Mouse (Mus musculus) neural tube, embryonic 10.5 days (tissue): ENCODE results near the gene Cnnm2.

Experiments used
- DNase-seq: peaks from one replicate; pipeline ENCODE4 v3.0.0-alpha.2; 2017; ENCODE audit warnings: low spot score; ENCODE audit errors: extremely low spot score

The Cnnm2 gene

DNA sequence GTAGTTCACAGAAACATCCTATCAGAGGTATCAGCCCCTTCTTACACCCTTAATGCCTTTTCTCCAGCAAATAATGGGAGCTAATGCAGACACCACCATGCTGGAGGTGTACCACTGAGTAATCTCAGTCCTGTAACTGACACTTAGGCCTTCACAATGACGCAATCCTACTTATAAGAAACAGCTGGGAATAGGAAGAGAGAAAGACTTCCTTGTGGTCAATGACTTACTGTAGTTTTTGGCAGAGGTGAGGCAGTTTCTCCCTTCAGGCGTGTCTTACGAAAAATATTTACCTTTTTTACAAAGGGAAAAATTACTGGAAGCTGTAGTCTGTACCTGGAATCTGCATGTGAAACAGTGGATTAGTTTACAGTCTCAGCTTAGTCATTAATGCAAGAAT, 31.1 kb downstream of the Cnnm2 start:
- DNase-seq: no peak

DNA sequence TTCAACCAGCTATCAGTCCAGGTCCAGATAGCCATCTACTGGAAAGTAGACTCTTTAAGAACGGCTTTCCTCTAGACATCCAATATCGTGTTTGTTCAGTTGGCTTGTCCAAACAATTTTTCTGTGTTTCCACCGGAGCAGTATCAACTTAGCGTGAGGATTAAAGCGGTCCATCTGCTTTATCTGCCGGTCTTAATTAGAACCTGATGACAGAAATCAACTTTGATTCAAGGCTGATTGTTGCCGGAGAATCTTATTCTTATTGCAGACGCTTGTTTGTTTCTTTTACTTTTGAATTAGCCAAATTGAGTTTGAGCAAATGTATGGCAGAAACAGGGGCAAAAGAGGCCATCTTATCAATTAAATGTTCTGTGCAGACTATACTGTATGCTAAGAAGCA, 32.8 kb downstream of the Cnnm2 start:
- DNase-seq: no peak

DNA sequence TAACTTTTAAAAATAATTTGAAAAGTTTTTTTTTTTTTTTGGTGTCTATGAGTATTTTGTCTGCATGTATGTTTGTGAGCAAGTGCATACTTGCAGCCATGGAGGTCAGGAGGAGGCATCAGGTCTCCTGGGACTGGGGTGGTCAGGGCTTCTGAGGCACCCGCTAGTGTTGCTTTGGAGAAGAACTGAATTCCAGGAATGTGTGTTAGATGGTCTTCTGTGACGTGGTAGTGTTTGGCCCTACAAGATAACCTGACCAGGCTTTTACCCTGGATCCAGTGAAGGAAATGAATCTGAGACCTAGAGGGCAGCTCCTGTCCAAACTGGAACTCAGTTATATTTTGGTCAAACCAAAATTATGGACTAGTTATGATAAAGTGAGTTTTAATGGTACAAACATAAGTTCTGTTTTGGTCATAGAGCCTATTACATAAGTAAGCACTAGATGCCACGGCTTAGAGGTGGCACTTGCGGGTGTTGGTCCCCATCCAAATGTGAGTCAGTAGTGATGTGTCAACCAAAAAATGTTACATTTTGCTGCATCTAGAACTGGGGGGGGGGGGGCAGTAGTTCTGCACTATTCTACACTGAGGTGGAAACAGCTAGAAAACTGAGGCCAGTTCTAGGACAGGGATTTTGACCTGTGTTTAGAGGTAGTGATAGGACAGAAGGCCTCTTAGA, 38.6 kb downstream of the Cnnm2 start:
- no peak for DNase-seq

DNA sequence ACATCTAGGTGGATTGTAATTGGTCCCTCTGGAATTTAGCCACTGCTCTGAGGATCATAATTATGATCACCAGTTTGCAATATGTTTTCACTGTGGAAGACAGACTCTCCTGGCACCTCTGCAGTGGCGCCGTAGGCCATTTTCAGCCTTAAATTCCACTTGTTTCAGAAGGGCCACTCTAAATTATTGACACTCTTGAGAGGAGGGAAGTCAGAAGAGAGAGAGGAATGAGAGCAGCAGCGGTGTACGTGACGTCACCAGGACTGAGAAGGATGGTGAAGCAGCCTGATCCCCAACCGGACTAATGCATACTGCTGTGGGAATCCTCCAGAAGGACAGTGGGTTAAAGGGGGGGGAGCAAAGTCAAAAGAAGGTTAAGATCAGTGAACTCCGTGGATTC, 40.1 kb downstream of the Cnnm2 start:
- no peak for DNase-seq

DNA sequence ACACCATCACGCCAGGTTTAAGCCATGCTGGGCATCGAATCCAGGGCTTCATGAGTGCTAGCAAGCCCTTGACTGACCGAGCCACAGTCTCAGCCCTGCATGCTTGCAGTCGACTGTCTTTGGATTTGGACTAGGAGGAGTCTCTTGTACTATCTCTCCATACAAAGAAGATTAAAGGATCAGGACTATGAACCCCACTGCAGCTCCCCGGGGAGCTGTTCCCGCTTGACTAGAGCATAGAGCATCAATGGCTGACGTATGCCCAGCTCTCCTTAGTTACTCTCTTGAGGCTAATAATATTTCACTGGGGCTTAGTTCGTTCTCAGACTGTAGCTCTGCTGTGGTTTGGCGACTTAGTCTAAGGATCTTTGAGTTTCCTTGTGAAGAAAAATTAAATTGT, 40.9 kb downstream of the Cnnm2 start:
- no peak for DNase-seq

DNA sequence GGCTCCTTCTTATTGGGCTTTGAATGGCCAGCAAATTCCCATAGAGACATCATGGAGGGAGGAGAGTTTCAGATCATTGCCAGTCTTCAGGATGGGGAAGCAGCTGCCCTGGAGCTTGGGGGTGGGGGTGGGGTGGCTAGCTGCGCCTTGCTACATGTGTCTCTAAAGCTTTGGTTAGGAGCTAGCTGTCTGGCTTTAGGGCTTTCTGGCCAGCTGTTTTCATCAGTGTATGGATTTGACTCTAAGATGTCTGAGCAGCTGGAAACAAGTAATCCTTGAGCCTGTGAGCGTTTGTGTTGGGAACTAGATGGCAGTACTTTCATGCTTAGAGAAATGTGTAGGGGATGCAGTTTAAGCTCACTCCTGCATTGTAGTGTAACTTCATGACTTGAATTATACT, 42.3 kb downstream of the Cnnm2 start:
- peak; percentile 22 for DNase-seq

DNA sequence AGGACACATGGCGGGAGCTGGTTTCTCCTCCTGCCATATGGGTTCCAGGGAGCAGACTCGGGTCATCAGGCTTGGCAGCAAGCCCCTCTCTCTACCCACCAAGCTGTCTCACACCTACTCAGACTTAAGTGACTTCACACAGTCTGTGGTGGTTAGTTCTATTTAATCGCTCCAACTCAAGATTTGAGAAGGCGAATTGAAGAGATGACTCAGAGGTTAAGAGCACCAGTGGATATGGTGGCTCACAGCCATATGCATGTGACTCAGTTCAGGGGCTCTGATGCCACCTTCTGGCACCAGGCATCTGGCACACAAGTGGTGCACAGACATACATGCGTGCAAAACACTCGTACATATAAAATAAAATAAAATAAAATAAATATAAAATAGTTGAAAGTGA, 43.4 kb downstream of the Cnnm2 start:
- no peak for DNase-seq

DNA sequence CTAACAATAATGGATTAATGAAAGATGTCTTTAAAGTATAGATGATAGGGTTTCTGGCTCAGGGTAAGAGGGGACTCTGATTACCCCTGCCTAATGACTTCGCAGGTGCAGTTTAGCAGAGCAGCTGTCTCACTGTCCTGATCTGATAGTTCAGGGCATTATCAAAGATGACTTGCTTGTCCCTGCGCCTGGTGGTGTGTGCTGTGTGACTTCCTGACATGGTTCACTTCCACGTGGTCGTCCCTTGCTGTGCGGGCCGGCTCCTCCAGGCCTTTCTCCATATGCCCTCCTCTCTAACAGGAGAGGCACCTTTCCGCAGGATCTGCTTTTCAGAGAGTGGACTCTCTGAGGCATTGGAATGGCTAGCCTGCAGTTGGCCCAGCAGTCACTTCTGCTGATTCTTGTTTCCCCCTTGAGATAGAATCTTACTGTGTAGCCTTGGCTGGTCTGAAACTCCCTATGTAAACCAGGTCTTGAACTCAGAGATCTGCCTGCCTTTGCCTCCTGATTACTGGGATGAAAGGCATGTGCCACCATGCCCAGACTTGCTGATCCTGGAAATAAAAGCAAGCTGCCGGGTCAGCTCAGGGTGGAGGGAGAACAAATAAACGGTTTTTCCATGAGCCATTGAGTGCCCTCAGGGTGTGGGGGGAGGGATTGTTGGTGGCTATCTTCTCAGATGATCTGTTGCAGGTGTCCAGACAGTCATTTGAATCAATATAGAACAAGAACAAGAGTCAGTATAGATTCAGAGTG, 44.7 kb downstream of the Cnnm2 start:
- DNase-seq: no peak

DNA sequence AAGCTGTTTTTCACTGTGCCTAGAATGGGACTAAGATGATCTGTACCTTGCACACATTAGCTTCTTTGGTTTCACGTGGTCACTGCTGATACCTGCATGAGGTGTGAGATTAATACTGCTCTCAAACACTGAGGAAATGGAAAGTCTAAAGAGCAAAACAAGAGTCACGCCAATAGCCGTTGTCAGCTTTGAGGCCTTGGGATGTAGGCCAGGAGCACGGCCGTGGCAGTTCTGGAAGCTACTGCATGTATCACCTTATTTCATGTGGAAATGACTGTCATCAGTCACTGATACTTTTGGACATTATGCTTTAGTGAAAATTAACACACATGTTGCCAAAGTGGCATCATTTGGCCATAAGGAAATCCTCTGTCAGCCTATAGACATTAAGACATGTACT, 46.9 kb downstream of the Cnnm2 start:
- DNase-seq: no peak

DNA sequence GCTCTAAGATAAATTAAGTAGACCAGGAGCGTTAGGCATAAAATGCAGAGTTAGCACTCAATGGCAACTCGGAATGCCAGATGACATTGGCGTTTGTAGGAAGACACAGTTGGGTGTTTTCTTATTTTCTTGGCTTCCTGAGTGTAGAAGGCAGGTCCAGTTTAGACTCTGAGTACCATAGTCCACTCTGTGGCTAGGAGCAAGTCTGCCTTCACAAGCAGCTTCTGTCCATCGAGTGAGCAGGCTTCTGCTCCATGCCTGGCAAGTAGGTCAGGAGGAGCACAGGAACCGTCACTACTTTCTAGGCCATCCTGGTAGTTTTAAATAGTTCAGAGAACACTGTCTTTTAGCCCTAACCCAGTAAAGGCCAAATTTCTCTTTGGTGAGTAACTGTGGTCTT, 47.6 kb downstream of the Cnnm2 start:
- DNase-seq: no peak

DNA sequence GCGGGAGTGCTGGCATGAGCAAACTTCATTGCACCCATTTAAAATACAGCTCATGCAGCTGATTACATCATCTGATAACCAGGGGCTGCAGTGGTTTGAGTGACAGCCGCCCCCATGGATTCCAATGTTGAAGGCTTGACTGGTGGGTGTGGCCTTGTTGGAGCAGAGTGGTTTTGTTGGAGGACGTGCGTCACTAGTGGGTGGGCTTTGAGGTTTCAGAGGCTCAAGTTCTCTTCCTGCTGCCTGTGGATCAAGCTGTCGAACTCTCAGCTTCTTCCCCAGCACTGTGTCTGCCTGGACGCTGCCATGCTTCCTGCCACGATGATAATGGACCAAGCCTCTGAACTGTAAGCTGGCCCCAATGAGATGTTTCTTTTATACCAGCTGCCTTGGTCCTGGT, 57.9 kb downstream of the Cnnm2 start:
- DNase-seq: no peak

DNA sequence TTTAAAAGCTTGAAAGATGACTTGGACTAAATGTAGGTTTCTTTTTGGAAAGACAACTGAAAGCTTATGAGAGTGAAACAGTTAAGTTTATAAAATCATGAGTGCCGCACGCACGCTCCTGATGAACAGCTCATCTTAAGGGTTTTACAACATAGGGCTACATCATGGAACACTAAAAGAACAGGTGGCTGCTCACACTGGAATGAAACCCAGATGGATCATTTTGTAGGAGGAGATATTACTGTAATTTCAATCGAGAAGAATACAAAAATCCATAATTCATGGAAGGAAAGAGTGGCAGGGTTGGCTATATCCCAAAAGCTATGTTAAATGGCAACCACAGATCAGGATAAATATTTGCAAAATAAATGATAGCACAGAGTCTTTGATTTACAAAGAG, 61.1 kb downstream of the Cnnm2 start:
- DNase-seq: no peak

DNA sequence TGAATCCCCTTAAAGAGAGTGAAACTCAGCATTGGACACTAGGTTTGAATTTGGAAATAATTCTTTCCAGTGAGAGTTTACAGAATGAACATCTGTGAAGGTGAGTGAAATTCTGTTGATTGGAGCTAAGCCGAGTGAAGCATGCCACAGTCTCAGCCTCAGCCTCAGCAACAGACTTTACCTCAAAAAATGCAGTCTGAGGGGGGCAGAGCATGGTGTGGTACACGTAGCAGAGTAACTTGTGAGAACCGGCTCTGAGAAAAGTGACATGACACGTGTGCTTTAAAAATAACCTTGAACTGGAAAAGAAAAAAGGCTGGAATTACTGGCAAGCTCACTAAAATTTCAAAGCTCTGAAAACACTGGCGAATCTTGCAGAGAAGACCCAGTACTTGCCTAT, 62.4 kb downstream of the Cnnm2 start:
- DNase-seq: no peak

DNA sequence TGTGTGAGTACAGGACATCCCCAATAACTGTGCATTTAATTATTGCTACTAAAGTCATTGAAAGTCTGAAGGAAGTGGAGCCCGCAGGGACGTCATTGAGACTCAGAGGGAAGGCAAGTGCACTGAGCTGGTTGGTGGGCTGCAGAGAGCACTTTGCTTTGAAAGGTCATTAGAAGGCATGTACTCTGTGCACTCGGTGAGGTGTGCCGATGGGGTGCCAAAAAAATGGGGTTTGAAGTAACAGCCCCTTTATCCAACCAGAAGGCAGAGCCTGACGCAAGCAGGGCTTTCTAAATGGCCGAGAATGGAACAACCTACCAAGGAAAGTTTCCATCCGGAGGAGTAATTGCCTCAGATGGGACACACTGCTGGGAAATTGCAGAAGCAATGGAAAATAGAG, 63.5 kb downstream of the Cnnm2 start:
- DNase-seq: no peak

DNA sequence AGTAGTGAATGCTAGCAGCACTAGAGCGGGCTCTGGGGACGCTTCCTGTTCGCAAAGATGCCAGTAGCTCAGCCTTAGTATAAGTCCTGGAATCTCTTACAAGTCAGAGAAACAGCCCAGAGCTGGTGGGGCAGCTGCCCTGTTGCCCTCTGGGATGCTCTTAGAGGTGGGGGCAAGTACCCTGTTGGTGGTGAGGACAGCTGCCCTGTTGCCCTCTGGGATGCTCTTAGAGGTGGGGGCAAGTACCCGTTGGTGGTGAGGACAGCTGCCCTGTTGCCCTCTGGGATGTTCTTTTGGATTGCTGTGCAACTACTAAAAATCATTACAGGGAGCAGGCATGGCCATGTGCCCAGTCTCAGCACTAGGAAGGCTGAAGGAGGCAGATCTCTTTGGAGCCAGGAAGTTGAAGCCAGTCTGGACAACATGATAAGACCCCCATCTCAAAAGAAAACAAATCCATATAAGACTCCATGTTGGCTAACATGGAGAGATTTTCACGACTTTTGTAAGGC, 66.3 kb downstream of the Cnnm2 start:
- no peak for DNase-seq

DNA sequence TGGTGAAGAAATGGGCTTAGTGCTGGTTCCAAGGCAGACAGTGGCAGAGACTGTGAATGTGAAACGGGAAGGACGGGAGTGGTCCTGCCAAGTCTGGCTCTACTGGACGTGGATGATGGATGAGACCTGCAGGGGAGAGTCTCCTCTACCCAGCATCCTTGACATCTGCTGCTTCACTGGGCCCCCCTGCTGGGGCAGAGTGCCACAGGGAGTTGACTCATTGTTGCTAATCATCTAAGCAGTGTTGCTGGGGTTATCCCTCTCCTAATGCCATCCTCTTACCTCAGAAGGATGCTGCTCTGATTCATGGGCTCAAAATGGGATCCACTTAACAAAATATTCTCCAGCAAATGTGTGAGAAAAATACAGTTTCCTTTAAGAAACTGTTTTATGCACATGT, 67.6 kb downstream of the Cnnm2 start:
- DNase-seq: no peak

DNA sequence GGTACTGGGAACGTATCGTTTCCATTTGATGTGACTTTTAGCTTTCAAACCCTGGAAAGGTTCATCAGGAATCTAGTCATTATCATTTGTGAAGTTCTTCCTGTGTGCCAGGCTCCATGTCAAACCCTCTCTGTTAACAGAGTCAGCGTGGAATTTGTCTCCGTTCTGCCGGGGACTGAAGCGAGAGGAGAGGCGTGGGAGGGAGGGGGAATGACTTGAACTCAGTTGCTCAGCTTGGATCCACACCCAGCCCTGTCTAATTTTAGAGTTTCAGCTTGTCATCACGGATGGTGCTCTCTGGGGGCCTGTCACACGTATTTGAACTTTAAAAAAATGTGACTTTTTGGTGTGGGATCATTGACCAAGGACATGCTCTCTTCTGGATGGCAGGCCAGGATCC, 70.0 kb downstream of the Cnnm2 start:
- no peak for DNase-seq

DNA sequence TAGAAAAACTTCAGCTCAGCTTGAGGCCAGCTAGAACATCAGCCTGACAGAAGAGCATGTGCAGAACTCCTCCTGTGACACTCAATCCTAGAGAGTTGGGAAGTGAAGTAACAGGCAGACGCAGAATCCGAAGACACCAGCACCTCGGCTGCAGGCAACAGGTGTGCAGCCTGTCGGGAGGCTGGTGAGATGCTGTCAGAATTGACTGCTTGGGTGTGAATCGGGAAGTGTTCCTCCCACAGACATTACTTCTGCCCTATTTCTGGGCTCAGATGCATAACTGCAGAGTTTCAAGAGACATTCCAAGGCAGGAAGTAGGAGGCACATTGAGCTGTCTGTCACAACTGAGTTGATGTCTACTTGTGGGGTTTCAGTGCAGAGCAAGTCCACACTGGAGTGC, 72.9 kb downstream of the Cnnm2 start:
- no peak for DNase-seq

DNA sequence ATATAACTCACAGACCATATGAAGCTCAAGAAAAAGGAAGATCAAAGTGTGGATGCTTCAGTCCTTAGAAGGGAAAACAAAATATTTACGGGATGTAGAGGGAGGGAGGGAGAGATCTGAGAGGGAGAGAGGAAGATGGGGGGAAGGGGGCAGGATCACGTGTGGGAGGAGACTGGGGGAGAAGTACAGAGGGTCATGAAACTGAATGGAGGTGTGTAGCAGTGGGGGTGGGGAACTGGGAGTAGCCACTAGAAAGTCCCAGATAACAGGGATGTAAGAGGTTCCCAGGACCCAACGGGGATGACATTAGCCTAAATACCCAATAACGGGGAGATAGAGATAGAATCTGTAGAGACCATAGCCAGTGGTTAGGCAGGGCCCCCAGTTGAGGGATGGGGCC, 73.9 kb downstream of the Cnnm2 start:
- no peak for DNase-seq

DNA sequence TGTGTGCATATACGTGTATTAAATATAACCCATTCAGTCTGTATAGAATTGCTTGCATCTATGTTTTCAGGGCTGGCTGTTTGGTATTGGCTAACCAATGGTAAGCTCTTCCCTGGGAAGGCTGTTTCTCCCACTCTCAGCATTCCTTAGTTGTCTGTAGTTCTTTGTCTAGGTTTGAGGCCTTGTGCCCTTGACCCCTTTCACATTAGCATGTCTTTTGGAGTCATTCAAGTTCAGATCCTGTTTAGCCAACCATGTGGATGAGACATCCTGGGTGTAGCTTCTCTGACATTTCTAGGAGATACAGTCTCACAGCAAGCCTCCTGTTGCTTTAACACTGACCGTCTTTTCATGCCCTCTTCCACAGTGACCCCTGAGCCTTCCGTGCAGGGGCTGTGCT, 74.7 kb downstream of the Cnnm2 start:
- DNase-seq: no peak

DNA sequence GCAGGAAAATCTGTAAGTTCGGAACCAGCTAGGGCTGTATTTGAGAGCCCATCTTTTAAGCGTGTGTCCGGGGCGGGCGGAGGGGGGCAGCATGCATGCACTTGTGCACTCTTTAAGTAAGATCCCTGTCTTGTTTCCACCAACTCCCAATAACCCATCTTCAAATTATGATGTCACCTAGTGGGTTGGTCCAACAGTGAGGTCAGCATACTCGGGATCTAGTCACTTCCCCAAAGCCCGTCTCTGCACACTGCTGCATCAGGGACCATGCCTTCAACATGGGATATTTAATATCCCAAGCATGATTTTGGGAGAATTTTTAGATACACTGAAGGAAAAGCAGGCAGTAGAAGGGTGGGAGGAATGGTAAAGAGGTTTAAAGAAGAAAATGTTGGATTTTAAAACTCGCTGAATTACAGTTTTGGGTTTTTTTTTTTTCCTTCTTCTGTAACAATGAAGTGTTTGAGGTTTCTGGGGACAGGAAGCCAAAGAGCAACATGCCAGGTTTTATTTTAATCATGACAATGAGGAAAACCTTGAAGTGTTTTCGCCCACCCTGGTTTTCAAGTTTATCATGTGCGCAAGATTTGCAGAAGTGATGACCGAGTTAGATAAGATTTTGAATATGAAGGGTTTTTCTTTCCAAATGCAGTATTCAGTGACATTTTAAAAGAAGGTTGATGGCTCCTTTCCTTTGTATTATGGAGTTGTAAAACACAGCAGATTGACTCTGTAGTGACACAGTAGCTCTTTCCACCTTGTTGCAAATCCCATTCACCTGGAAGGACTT, 76.1 kb downstream of the Cnnm2 start:
- no peak for DNase-seq

DNA sequence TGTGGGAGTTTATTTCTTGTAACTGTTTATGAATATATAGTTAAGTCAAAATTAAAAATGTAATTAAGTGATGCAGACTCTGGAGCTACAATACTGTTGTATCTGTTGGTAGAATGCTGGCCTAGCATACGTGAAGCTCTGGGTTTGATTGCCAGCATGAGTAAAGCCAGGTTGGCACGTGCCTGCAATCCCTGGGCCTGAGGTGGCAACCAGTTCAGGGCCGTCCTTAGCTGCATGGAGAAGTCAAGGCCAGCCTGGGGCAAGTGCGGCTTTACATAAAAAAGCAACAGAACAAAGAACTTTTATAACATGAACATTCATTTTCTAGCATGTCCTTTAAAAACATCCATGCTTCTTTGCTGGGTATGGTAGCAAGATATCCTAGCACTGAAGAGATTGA, 79.6 kb downstream of the Cnnm2 start:
- no peak for DNase-seq
